Mouse (Mus musculus) E14TG2a.4 (cell line): ENCODE data around the gene Zfp28.

Source experiments
- CTCF ChIP-seq: conservative IDR thresholded peaks from 2 replicates; pipeline ENCODE4 v1.5.1; 2014; ENCODE audit warnings: low read length
- NANOG ChIP-seq: IDR thresholded peaks from 2 replicates; pipeline ENCODE4 v1.6.1; 2014; ENCODE audit warnings: borderline replicate concordance, low read length, mixed read lengths
- POU5F1 ChIP-seq: IDR thresholded peaks from 2 replicates; pipeline ENCODE4 v1.6.1; 2014; ENCODE audit warnings: low read length, borderline replicate concordance

DNA sequence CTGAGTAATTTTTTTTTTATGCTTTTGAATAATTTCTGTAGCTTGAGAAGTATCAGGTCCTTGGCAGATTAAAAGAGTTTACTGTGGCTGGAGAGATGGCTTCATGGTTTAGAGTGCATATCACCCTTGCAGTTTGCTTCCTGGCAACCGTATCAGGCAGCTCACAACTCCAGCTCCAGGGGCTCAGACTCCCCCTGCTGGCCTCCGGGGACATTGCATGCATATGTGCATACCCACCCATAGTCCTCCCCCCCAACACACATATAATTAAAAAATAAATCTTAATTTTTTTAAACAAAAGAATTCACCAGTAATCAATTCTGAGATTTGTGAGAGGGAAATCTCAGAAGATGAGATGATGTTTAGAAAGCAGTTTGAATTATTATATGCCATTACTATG is 47.2 kb downstream of the Zfp28 start:
- TF ChIP-seq CTCF (peak; percentile 82), POU5F1 (no peak), NANOG (no peak)
